Mouse (Mus musculus) kidney, postnatal 0 days (tissue): ENCODE measurements at regions not wholly inside any gene's neighbourhood (a gene's known extent, or its start where the extent isn't known, plus 50 kb on each side); places are given as distances from the start of the nearest gene placed in this dataset.

Source experiments
- ATAC-seq: fragments of 200-750 bp; cut with Nextera tagmentation; replicated peaks from 2 replicates; pipeline ENCODE4 v1.8.0; 2017; ENCODE audit warnings: low read depth, moderate number of reproducible peaks, moderate TSS enrichment, moderate library complexity; ENCODE audit not compliant: low FRiP score
- DNase-seq: peaks from one replicate; pipeline ENCODE4 v3.0.0-alpha.2; 2016; ENCODE audit warnings: low spot score
- H3K27ac ChIP-seq: fragments of 300-500 bp; sonication (generic); 2 replicates; pipeline ENCODE4 v1.5.1; 2014; ENCODE audit warnings: mild to moderate bottlenecking
- H3K27me3 ChIP-seq: fragments of 300-500 bp; sonication (generic); 2 replicates; pipeline ENCODE4 v1.6.1; 2014; ENCODE audit warnings: low read length, mixed read lengths; ENCODE audit not compliant: insufficient read depth
- H3K36me3 ChIP-seq: fragments of 300-500 bp; sonication (generic); 2 replicates; pipeline ENCODE4 v1.6.1; 2014; ENCODE audit warnings: low read length, mixed read lengths; ENCODE audit not compliant: insufficient read depth
- H3K4me1 ChIP-seq: fragments of 300-500 bp; sonication (generic); replicated peaks from 2 replicates; pipeline ENCODE4 v1.6.1; 2014; ENCODE audit warnings: antibody characterized with exemption, low read length, mixed read lengths; ENCODE audit not compliant: insufficient read depth
- H3K4me2 ChIP-seq: fragments of 300-500 bp; sonication (generic); 2 replicates; pipeline ENCODE4 v1.6.1; 2014; ENCODE audit warnings: mild to moderate bottlenecking, low read length, moderate library complexity, mixed read lengths
- H3K4me3 ChIP-seq: fragments of 300-500 bp; sonication (generic); replicated peaks from 2 replicates; pipeline ENCODE4 v1.5.1; 2014; ENCODE audit warnings: low read depth, low read length
- H3K9ac ChIP-seq: fragments of 300-500 bp; sonication (generic); 2 replicates; pipeline ENCODE4 v1.6.1; 2014; ENCODE audit warnings: low read depth, low read length
- H3K9me3 ChIP-seq: fragments of 300-500 bp; sonication (generic); replicated peaks from 2 replicates; pipeline ENCODE4 v1.6.1; 2016; ENCODE audit warnings: low read length, inconsistent platforms, mixed read lengths
- CTCF ChIP-seq: IDR thresholded peaks from 2 replicates; pipeline ENCODE4 v1.5.1; 2016; ENCODE audit warnings: antibody characterized with exemption, low read depth, mild to moderate bottlenecking, moderate library complexity
- WGBS: fragments of 180-500 bp; shearing (Covaris S2); extraction: QIAGEN DNeasy Blood & Tissue Kit; methylation state at CpG from one replicate; pipeline ENCODE4 v1.1.7; 2014; 5-methylcytosine and 5-hydroxymethylcytosine counted together

DNA sequence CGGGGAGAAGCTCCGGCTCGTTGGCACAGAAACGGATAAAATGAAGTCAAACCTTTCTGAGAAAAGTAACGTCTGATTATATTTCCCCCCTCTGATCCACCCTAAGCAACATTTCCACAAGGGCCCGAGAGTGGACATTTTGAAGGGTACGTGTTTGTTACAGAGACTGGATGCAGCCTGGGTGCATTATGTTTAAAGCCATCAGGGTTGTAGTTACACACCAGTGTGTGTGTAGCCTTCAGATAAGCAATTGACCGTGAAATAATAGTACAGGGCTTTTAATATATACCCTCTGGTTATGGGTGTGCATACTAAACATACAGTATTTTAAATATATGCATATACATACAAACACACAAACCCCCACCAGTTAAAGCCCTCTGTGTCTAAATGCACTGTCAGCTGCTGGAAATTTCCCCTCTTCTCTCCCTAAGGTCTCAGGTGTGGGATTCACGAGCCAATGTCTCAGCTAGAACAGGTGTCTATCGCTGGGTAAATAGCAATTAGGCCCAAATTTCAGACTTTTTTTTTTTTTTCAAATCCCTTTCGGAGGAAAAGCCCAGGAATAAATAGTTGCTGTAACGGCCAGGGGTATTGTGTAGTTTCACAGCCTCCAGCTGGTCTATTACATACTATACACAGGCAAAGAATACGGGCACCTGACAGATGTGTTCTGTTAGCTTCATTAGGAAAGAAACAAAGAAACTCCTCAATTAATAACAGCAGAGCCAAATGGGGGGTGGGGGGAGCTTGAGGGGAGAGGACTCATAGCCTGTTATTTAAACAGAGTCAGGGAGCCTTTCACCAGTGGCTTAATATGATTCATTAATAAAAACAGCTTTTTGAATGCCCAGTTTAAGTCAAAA is 122.8 kb downstream of the Id4 start:
- WGBS, result 62% methylated on average over 13 of the region's 13 CpGs
- Histone ChIP-seq H3K9ac (no peak overlapping the region), H3K36me3 (no peaks in the 10 kb centered on the region), H3K4me2 (no peak overlapping the region), H3K4me3 (no peak overlapping the region), H3K27ac (no peak overlapping the region), H3K9me3 (no peaks in the 10 kb centered on the region), H3K4me1 (no peaks in the 10 kb centered on the region), H3K27me3 (no peaks in the 10 kb centered on the region)
- DNase-seq (no peak), ATAC-seq (no peak)
- TF ChIP-seq CTCF, result no peak

DNA sequence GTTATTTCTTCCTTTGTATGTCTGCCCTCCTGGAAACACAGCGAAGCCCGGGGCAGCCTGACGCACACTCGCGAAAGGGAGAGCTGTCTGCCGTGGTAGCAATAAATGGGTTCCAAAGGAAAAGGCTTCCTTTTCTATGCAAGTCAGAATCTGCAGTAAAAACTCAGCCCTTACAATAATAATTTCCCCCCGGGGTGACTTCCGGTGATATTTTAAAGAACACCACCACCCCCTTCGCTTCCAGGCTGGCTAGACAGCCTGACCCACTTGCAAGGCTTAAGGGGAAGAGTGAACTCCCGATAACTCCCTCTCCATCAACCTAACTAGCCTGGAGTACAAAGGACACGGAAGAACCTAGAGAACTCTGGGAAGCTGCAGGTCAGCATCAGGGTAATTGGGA is 123.9 kb downstream of the Id4 start:
- Histone ChIP-seq H3K4me2 (peak overlapping the region; percentile 28; the same call in 1 of the 2 replicates), H3K9ac (no peak overlapping the region), H3K9me3 (no peaks in the 10 kb centered on the region), H3K27ac (no peak overlapping the region), H3K4me1 (no peaks in the 10 kb centered on the region), H3K36me3 (no peaks in the 10 kb centered on the region), H3K27me3 (no peaks in the 10 kb centered on the region), H3K4me3 (no peak overlapping the region)
- 33% methylated on average over 11 of the region's 11 CpGs for WGBS
- DNase-seq (peak; percentile 28), ATAC-seq (no peak)
- TF ChIP-seq CTCF, result no peak

DNA sequence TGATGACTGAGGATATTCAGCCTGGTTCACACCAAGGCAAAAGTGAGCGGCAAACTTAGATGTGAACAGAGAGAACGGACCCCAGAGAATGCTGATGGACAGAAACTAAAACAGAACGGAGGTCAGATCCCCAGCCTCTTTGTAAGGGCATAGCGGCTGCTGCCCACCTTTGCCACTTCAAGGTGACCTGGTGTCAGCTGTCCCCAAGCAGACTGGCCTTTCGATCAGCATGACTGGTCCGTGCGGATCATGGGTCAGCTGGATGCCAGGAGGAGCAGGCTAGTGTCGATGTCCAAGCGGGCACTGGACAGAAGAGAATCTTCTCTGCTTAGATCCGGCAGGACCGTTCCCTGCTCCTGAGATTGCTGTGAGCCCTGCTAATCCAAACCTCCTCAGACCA is 122.1 kb downstream of the Zfp169 start:
- Histone ChIP-seq H3K4me3 (no peak overlapping the region), H3K4me2 (peak overlapping the region; percentile 16; the same call in 1 of the 2 replicates), H3K9me3 (no peaks in the 10 kb centered on the region), H3K27ac (no peak overlapping the region), H3K27me3 (no peaks in the 10 kb centered on the region), H3K9ac (no peak overlapping the region), H3K36me3 (no peaks in the 10 kb centered on the region), H3K4me1 (no peaks in the 10 kb centered on the region)
- no peak for DNase-seq
- no peak for ATAC-seq
- 51% methylated on average over 11 of the region's 11 CpGs for WGBS
- no peak for TF ChIP-seq CTCF

DNA sequence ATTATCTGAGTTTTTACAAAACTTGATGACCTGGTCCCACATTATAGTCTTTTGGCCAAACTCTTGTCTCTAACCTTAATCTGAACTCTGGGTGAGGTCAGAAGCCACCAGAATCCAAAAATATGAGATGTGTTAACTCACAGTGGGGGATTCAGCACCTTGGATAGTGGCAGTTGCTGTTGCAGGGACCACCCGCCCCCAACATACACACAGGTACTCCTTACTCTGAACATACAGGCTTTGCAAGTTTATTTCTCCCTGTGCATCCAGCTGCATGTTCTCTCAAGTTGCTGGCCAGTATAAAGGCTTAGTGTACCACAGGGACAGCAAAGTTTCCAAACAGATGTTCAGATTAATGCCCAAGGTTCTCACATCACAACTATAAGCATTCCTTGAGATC is 115.5 kb downstream of the Zfp169 start:
- Histone ChIP-seq H3K4me1 (no peaks in the 10 kb centered on the region), H3K4me3 (no peak overlapping the region), H3K4me2 (no peak overlapping the region), H3K9ac (no peak overlapping the region), H3K9me3 (no peaks in the 10 kb centered on the region), H3K27ac (no peak overlapping the region), H3K36me3 (no peaks in the 10 kb centered on the region), H3K27me3 (no peaks in the 10 kb centered on the region)
- no peak for TF ChIP-seq CTCF
- ATAC-seq (no peak), DNase-seq (peak; percentile 53)
- WGBS, result 5% methylated on average over 1 of the region's 1 CpGs

DNA sequence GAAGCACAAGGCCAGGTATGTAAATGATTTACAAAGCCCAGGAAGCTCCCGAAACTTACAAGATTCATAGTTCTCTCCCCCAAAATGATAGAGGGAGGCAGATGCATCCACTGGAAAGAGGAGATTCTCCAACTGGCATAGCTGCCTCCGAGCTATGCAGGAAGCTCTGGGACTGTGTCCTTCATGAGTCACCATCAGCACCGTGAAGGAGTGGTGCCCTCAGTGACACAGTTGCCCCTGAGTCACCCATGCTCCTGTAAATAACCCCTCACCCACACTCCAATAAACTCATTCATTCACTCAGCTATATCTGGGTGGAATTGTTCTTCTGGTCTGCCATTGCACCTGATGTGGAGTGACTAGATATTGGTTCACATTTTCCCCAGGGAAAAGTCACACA is 114.6 kb downstream of the Zfp169 start:
- no peak overlapping the region for H3K27ac ChIP-seq
- H3K4me1 ChIP-seq, result no peaks in the 10 kb centered on the region
- H3K27me3 ChIP-seq, result no peaks in the 10 kb centered on the region
- H3K4me3 ChIP-seq, result no peak overlapping the region
- no peaks in the 10 kb centered on the region for H3K36me3 ChIP-seq
- H3K9me3 ChIP-seq, result no peaks in the 10 kb centered on the region
- WGBS, result 72% methylated on average over 3 of the region's 3 CpGs
- ATAC-seq, result no peak
- H3K9ac ChIP-seq, result no peak overlapping the region
- H3K4me2 ChIP-seq, result no peak overlapping the region
- no peak for TF ChIP-seq CTCF
- DNase-seq, result no peak

DNA sequence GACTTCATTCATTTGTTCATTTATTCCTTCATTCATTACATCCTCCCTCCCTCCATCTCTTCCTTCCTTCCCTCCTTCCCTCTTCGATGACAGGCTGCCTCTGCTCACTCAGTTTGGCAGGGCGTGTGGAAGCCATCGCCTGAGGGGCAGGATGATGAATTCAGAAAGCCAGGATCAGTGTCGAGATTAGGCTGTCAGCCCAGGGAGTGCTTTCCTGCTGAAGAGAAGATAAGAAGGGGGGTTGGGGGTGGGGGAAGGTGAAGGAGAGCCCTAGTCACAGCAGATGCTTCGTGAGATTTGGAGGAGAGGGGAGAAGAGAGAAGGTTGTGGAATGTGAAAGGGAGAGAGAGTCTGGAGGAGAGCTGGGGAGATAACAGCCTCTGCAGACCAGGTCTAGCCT is 110.9 kb downstream of the Zfp169 start:
- H3K4me1 ChIP-seq, result no peaks in the 10 kb centered on the region
- H3K27me3 ChIP-seq, result no peaks in the 10 kb centered on the region
- no peak for TF ChIP-seq CTCF
- DNase-seq (no peak), ATAC-seq (no peak)
- no peak overlapping the region for H3K4me2 ChIP-seq
- H3K9ac ChIP-seq, result no peak overlapping the region
- WGBS, result 33% methylated on average over 5 of the region's 5 CpGs
- H3K4me3 ChIP-seq, result no peak overlapping the region
- no peaks in the 10 kb centered on the region for H3K36me3 ChIP-seq
- no peak overlapping the region for H3K27ac ChIP-seq
- no peaks in the 10 kb centered on the region for H3K9me3 ChIP-seq
